Mouse (Mus musculus) bone marrow macrophage, adult 2 months (primary cell): ENCODE measurements at regions not wholly inside any gene's neighbourhood (a gene's known extent, or its start where the extent isn't known, plus 50 kb on each side); places are given as distances from the start of the nearest gene placed in this dataset.

Experiments
- CTCF ChIP-seq: IDR thresholded peaks from 2 replicates; pipeline ENCODE4 v1.5.1; 2012; ENCODE audit warnings: low read depth, mild to moderate bottlenecking, low read length, moderate library complexity
- POLR2A ChIP-seq: IDR thresholded peaks from 2 replicates; pipeline ENCODE4 v1.6.1; 2012; ENCODE audit warnings: mild to moderate bottlenecking, low read depth, low read length, borderline replicate concordance

DNA sequence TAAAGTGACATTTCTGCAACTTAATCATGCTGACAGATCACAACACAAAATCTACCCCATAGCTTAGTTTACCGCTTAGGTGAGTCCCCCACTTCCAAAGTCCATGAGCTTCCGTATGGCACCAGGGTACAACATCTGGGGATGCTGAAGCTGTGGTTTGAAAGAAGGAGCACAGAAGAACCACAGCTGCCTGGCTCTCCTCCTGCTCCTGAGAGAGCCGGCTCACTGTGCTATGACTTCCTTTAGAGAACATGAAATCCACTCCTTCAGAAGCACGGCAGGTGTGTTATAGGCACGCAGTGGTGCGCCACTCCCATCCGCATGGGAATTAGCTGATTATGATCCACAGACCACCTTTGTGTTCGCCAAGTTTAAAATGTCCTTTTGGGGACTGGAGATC lies 69.7 kb upstream of the Atl2 start:
- TF ChIP-seq CTCF (no peak), POLR2A (no peak)
